Mouse (Mus musculus) ovary, adult 10 weeks (tissue): Measurements from ENCODE around the gene Chmp4b. TPM values are rescaled to one million over a fixed set of nuclear protein-coding genes. Genes with fewer than 3 reads are reported as not detected.

ENCODE experiments used
- polyA plus RNA-seq: library from polyadenylated mRNA; stranded (reverse); fragments of 350-450 nt; fragmentation: Illumina TruSeq; extraction: RNeasy Lipid Tissue Mini Kit (QIAGEN cat#74804); gene quantifications from one replicate; pipeline ENCODE4 v1.2.3, GENCODE M21; 2014

The Chmp4b gene
- polyA plus RNA-seq = 73.3 TPM

DNA sequence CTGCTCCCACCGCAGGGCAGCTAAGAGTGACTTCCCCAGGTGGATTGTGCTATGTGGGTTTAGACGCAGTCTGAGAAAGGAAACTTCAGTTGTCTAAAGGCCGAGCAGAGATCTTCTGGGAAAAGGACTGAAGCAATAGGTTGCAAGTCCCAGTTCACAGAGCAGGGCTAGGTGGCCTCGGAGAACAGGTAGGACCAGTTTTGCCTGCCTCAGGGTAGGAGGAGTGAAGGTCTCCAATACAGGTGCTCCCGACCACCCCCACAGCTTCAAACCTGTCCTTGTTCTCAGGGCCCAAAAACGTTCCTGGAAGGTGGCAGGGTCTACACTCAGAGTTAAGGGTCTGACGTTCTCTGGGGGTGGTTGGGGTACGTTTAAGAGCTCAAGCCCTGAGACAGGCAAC, at the start of gene Chmp4b:
Chmp4b (plus strand) TSS at position 343 of the 400 bp plus-strand sequence.

GRCm38 (mm10) chr2:154603638-154604153, 47.8 kb upstream of the Chmp4b start, which contains the start of gene Pxmp4:
TSS of gene Pxmp4 (minus strand) at chr2:154603708.

GRCm38 (mm10) chr2:154613118-154614115, 38.1 kb upstream of the Chmp4b start, which contains the start of the genes Zfp341 and 4930519P11Rik:
TSS of gene Zfp341 (plus strand) at chr2:154613297.
TSS of gene 4930519P11Rik (minus strand) at chr2:154613437.

Other genes starting within 250 kb of the Chmp4b start
- not detected for gene Snta1, start 243.6 kb upstream of the Chmp4b start, polyA plus RNA-seq
- gene Cbfa2t2, start 215.2 kb upstream of the Chmp4b start, polyA plus RNA-seq = 26.1 TPM
- gene 1700003F12Rik, start 104.6 kb upstream of the Chmp4b start, polyA plus RNA-seq = not detected
- not detected for gene Actl10, start 99.9 kb upstream of the Chmp4b start, polyA plus RNA-seq
- not detected for gene Necab3, start 92.8 kb upstream of the Chmp4b start, polyA plus RNA-seq
- gene E2f1, start 81.8 kb upstream of the Chmp4b start, polyA plus RNA-seq = 0.17 TPM
- 6.0 TPM for gene Pxmp4, start 48.0 kb upstream of the Chmp4b start, polyA plus RNA-seq
- 0.23 TPM for gene Zfp341, start 38.4 kb upstream of the Chmp4b start, polyA plus RNA-seq
- not detected for gene 4930519P11Rik, start 38.3 kb upstream of the Chmp4b start, polyA plus RNA-seq
- gene Gm14214, start 118.3 kb downstream of the Chmp4b start, polyA plus RNA-seq = not detected
- 202 TPM for gene Raly, start 139.4 kb downstream of the Chmp4b start, polyA plus RNA-seq
- gene a, start 139.7 kb downstream of the Chmp4b start, polyA plus RNA-seq = not detected
- gene Eif2s2, start 241.2 kb downstream of the Chmp4b start, polyA plus RNA-seq = 456 TPM